ENCODE assay signal across 11 mouse cellular contexts in the genomic region with DNA sequence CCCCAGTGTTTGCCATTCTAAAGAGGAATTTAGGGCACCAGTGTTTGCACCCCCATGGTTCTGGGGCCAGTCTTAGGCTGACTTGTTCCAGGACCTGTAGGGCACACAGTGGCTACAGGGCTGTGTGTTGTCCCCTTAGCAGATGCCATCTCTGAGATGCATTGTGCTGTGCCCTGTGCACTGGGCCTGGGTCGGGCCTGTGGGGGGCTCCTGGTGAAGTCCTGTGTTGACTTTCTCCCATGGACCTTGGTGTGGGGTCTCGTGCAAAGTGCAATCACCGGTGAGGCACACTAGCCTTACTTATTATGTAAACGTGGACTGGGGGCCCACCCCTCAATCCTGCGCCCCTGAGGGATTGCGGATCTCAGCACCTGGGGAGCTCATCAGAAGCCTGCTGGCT. TPM values are rescaled to one million over a fixed set of nuclear protein-coding genes. Genes with fewer than 3 reads are reported as not detected.
A peak's percentile ranks its signal among the peaks of the same experiment; 100 is the strongest.
DNase-seq lines count a peak whose midpoint lies in the region; ATAC-seq and TF ChIP-seq lines count a peak whose summit lies in the region.
"Had no signal": no experiment of that assay in that cellular context is flagged by ENCODE, and none has a peak within 500 bp of the region (broad histone marks: within the 10 kb centered on the region; RNA-seq: fewer than 3 reads in every experiment).

No protein-coding gene starts in this region.

- H3K4me3 ChIP-seq in forebrain, embryonic 14.5 days (ENCODE audit: low read depth, low read length) = no peak overlapping the region
- H3K4me3 ChIP-seq in forebrain, postnatal 0 days (ENCODE audit: low read depth, low read length) = no peak overlapping the region
- peak overlapping the region; percentile 0; the same call in 1 of the 2 replicates for H3K4me3 ChIP-seq in left cerebral cortex, adult 2 months
- H3K4me3 ChIP-seq in hindbrain, embryonic 16.5 days (ENCODE audit: low read length) = no peak overlapping the region
- no peak overlapping the region for H3K4me3 ChIP-seq in midbrain, embryonic 16.5 days (ENCODE audit: low read depth, low read length)

- intact Hi-C loops in left cerebral cortex, adult 2 months (cut with DNase I) = loop anchor here (2.0 kb wide), 1 partner anchor 42 kb away; no protein-coding TSS in a partner anchor

- no peak for DNase-seq in forebrain, embryonic 14.5 days (ENCODE audit: low spot score)
- no peak for DNase-seq in forebrain, postnatal 0 days
- DNase-seq in left cerebral cortex, adult 2 months (ENCODE audit: extremely low spot score in 1 of 2, low spot score in 2 of 2) = no peak
- DNase-seq in left cerebral cortex, adult 8-10 months (ENCODE audit: low spot score in 2 of 2) = no peak
- DNase-seq in left cerebral cortex, adult 9 months (ENCODE audit: low spot score in 2 of 2) = no peak
- DNase-seq in ovary, adult 18-20 months (ENCODE audit: low spot score) = no peak
- DNase-seq: B cell, adult 2 months; right cerebral cortex, adult 18-20 months; thymus, adult 18-20 months had no signal

- peaks cover 8% of the 10 kb centered on the region; the same call in 1 of the 2 replicates for H3K27me3 ChIP-seq in forebrain, embryonic 14.5 days (replicated peaks; ENCODE audit: control insufficient read depth, insufficient read depth, low read length)
- H3K27me3 ChIP-seq in forebrain, postnatal 0 days (ENCODE audit: insufficient read depth, low read length) = no peaks in the 10 kb centered on the region
- H3K27me3 ChIP-seq in hindbrain, embryonic 16.5 days (replicated peaks; ENCODE audit: control insufficient read depth, insufficient read depth, low read length) = peaks cover 10% of the 10 kb centered on the region; the same call in 1 of the 2 replicates
- peaks cover 6% of the 10 kb centered on the region for H3K27me3 ChIP-seq in midbrain, embryonic 16.5 days (ENCODE audit: control insufficient read depth, insufficient read depth, low read depth, low read length)

- no peak for ATAC-seq in forebrain, embryonic 14.5 days
- ATAC-seq in forebrain, postnatal 0 days = no peak
- ATAC-seq in hindbrain, embryonic 16.5 days = no peak
- ATAC-seq in midbrain, embryonic 16.5 days = no peak

- H3K4me1 ChIP-seq in forebrain, embryonic 14.5 days (ENCODE audit: control insufficient read depth, insufficient read depth, low read length) = peaks cover 19% of the 10 kb centered on the region; the same call in 1 of the 2 replicates
- peaks cover 5% of the 10 kb centered on the region for H3K4me1 ChIP-seq in forebrain, postnatal 0 days (ENCODE audit: insufficient read depth)
- H3K4me1 ChIP-seq in hindbrain, embryonic 16.5 days (ENCODE audit: control insufficient read depth, insufficient read depth, low read depth, low read length) = peaks cover 40% of the 10 kb centered on the region
- H3K4me1 ChIP-seq in midbrain, embryonic 16.5 days (ENCODE audit: control insufficient read depth, insufficient read depth, low read length) = peaks cover 33% of the 10 kb centered on the region

- H3K27ac ChIP-seq in forebrain, embryonic 14.5 days (ENCODE audit: low read depth, low read length) = no peak overlapping the region
- H3K27ac ChIP-seq in forebrain, postnatal 0 days (ENCODE audit: low read depth, low read length) = no peak overlapping the region
- H3K27ac ChIP-seq in left cerebral cortex, adult 2 months = no peak overlapping the region
- H3K27ac ChIP-seq in hindbrain, embryonic 16.5 days (ENCODE audit: low read depth, low read length) = no peak overlapping the region
- H3K27ac ChIP-seq in midbrain, embryonic 16.5 days (ENCODE audit: low read length) = no peak overlapping the region

- peaks cover 41% of the 10 kb centered on the region for H3K36me3 ChIP-seq in forebrain, embryonic 14.5 days (ENCODE audit: control insufficient read depth, insufficient read depth, low read length)
- peaks cover 37% of the 10 kb centered on the region for H3K36me3 ChIP-seq in forebrain, postnatal 0 days (ENCODE audit: insufficient read depth)
- peaks cover 16% of the 10 kb centered on the region for H3K36me3 ChIP-seq in hindbrain, embryonic 16.5 days (ENCODE audit: control insufficient read depth, insufficient read depth, low read length)
- peaks cover 14% of the 10 kb centered on the region; the same call in 1 of the 2 replicates for H3K36me3 ChIP-seq in midbrain, embryonic 16.5 days (ENCODE audit: control insufficient read depth, insufficient read depth, low read length)

- H3K9me3 ChIP-seq in forebrain, embryonic 14.5 days (replicated peaks; ENCODE audit: control insufficient read depth, low read length) = no peaks in the 10 kb centered on the region
- no peaks in the 10 kb centered on the region for H3K9me3 ChIP-seq in forebrain, postnatal 0 days (ENCODE audit: low read length)
- no peaks in the 10 kb centered on the region for H3K9me3 ChIP-seq in hindbrain, embryonic 16.5 days (ENCODE audit: control insufficient read depth, low read length)
- H3K9me3 ChIP-seq in midbrain, embryonic 16.5 days (replicated peaks; ENCODE audit: control insufficient read depth, low read length, poor library complexity, severe bottlenecking) = no peaks in the 10 kb centered on the region

- 0 out of 2 replicates have a peak overlapping the region, but pooled peaks have one; percentile 25 for H3K9ac ChIP-seq in forebrain, embryonic 14.5 days (ENCODE audit: low read length)
- H3K9ac ChIP-seq in forebrain, postnatal 0 days = no peak overlapping the region
- peak overlapping the region; percentile 14; the same call in 1 of the 2 replicates for H3K9ac ChIP-seq in hindbrain, embryonic 16.5 days (ENCODE audit: low read depth, low read length)
- H3K9ac ChIP-seq in midbrain, embryonic 16.5 days (ENCODE audit: low read depth, low read length) = no peak overlapping the region

- 72% methylated on average over 6 of the region's 6 CpGs for WGBS in forebrain, embryonic 14.5 days
- 71% methylated on average over 6 of the region's 6 CpGs for WGBS in forebrain, postnatal 0 days
- WGBS in hindbrain, embryonic 16.5 days = 75% methylated on average over 6 of the region's 6 CpGs
- 78% methylated on average over 6 of the region's 6 CpGs for WGBS in midbrain, embryonic 16.5 days

- TF ChIP-seq CTCF in forebrain, postnatal 0 days (IDR thresholded peaks at IDR 0.05; ENCODE audit: low read depth) = no peak
- no peak for TF ChIP-seq CTCF in left cerebral cortex, adult 2 months (IDR thresholded peaks at IDR 0.05)

- no peak overlapping the region for H3K4me2 ChIP-seq in forebrain, embryonic 14.5 days (ENCODE audit: low read length)
- no peak overlapping the region for H3K4me2 ChIP-seq in forebrain, postnatal 0 days (ENCODE audit: low read depth)
- H3K4me2 ChIP-seq in hindbrain, embryonic 16.5 days (ENCODE audit: low read length) = peak overlapping the region; percentile 15; the same call in 1 of the 2 replicates
- H3K4me2 ChIP-seq in midbrain, embryonic 16.5 days (ENCODE audit: low read length) = peak overlapping the region; percentile 3; the same call in 1 of the 2 replicates

RNA-seq across cellular contexts. Expression of a gene that starts 3.1 kb away (rescaled TPM):
- 415 and 532 TPM in 2 replicates for polyA plus RNA-seq in forebrain, embryonic 14.5 days (2014; fragmentation: Nextera tagmentation; extraction: Ambion mirVana)
- total RNA-seq in forebrain, postnatal 0 days (2014; rRNA removed) = 450 and 455 TPM in 2 replicates
- polyA plus RNA-seq in forebrain, postnatal 0 days (2015; fragmentation: Nextera tagmentation; extraction: Ambion mirVana) = 752 and 802 TPM in 2 replicates
- total RNA-seq in left cerebral cortex, adult 2 months (2021) = 100 to 1,000 TPM; 637 to 727 TPM
- total RNA-seq in left cerebral cortex, adult 8-10 months (2022) = 100 to 1,000 TPM; 719 to 760 (median 743) TPM
- 457 and 712 TPM in 2 replicates for polyA plus RNA-seq in hindbrain, embryonic 16.5 days (2015; fragmentation: Nextera tagmentation; extraction: Ambion mirVana)
- polyA plus RNA-seq in midbrain, embryonic 16.5 days (2015; fragmentation: Nextera tagmentation; extraction: Ambion mirVana) = 700 and 706 TPM in 2 replicates

RNA-seq across cellular contexts. Expression of a gene that starts 11.9 kb away (rescaled TPM):
- 12.0 and 17.2 TPM in 2 replicates for polyA plus RNA-seq in forebrain, embryonic 14.5 days (2014; fragmentation: Nextera tagmentation; extraction: Ambion mirVana)
- 20.5 and 25.6 TPM in 2 replicates for total RNA-seq in forebrain, postnatal 0 days (2014; rRNA removed)
- polyA plus RNA-seq in forebrain, postnatal 0 days (2015; fragmentation: Nextera tagmentation; extraction: Ambion mirVana) = 21.0 and 30.5 TPM in 2 replicates
- total RNA-seq in left cerebral cortex, adult 2 months (2021) = 10 to 100 TPM; 36.2 to 40.7 TPM
- 10 to 100 TPM; 36.2 to 42.3 (median 39.2) TPM for total RNA-seq in left cerebral cortex, adult 8-10 months (2022)
- 40.9 and 50.2 TPM in 2 replicates for polyA plus RNA-seq in hindbrain, embryonic 16.5 days (2015; fragmentation: Nextera tagmentation; extraction: Ambion mirVana)
- 39.0 and 54.8 TPM in 2 replicates for polyA plus RNA-seq in midbrain, embryonic 16.5 days (2015; fragmentation: Nextera tagmentation; extraction: Ambion mirVana)

RNA-seq across cellular contexts. Expression of a gene that starts 17.4 kb away (rescaled TPM):
- 97.6 and 98.9 TPM in 2 replicates for polyA plus RNA-seq in forebrain, embryonic 14.5 days (2014; fragmentation: Nextera tagmentation; extraction: Ambion mirVana)
- 110 and 114 TPM in 2 replicates for total RNA-seq in forebrain, postnatal 0 days (2014; rRNA removed)
- polyA plus RNA-seq in forebrain, postnatal 0 days (2015; fragmentation: Nextera tagmentation; extraction: Ambion mirVana) = 126 and 133 TPM in 2 replicates
- total RNA-seq in left cerebral cortex, adult 2 months (2021) = 100 to 1,000 TPM; 106 to 110 TPM
- 100 to 1,000 TPM in 3 of 4 experiments, 10 to 100 TPM in 1; 99.3 to 110 (median 101) TPM for total RNA-seq in left cerebral cortex, adult 8-10 months (2022)
- 96.0 and 104 TPM in 2 replicates for polyA plus RNA-seq in hindbrain, embryonic 16.5 days (2015; fragmentation: Nextera tagmentation; extraction: Ambion mirVana)
- polyA plus RNA-seq in midbrain, embryonic 16.5 days (2015; fragmentation: Nextera tagmentation; extraction: Ambion mirVana) = 89.7 and 90.2 TPM in 2 replicates

RNA-seq across cellular contexts. Expression of a gene that starts 38.4 kb away (rescaled TPM):
- polyA plus RNA-seq in forebrain, embryonic 14.5 days (2014; fragmentation: Nextera tagmentation; extraction: Ambion mirVana) = 0.90 and 1.2 TPM in 2 replicates
- total RNA-seq in forebrain, postnatal 0 days (2014; rRNA removed) = 1.3 and 1.5 TPM in 2 replicates
- polyA plus RNA-seq in forebrain, postnatal 0 days (2015; fragmentation: Nextera tagmentation; extraction: Ambion mirVana) = 1.3 and 1.6 TPM in 2 replicates
- total RNA-seq in left cerebral cortex, adult 2 months (2021) = 1 to 10 TPM; 1.3 to 2.8 TPM
- total RNA-seq in left cerebral cortex, adult 8-10 months (2022) = 1 to 10 TPM; 3.4 to 6.1 (median 5.3) TPM
- 0.81 and 1.1 TPM in 2 replicates for polyA plus RNA-seq in hindbrain, embryonic 16.5 days (2015; fragmentation: Nextera tagmentation; extraction: Ambion mirVana)
- 0.80 and 0.87 TPM in 2 replicates for polyA plus RNA-seq in midbrain, embryonic 16.5 days (2015; fragmentation: Nextera tagmentation; extraction: Ambion mirVana)

RNA-seq across cellular contexts. Expression of a gene that starts 38.5 kb away (rescaled TPM):
- polyA plus RNA-seq in forebrain, embryonic 14.5 days (2014; fragmentation: Nextera tagmentation; extraction: Ambion mirVana) = 2.4 and 2.5 TPM in 2 replicates
- 8.7 and 14.1 TPM in 2 replicates for total RNA-seq in forebrain, postnatal 0 days (2014; rRNA removed)
- polyA plus RNA-seq in forebrain, postnatal 0 days (2015; fragmentation: Nextera tagmentation; extraction: Ambion mirVana) = 4.2 and 5.1 TPM in 2 replicates
- total RNA-seq in left cerebral cortex, adult 2 months (2021) = 10 to 100 TPM; 10.3 to 12.9 TPM
- 10 to 100 TPM; 10.3 to 17.2 (median 14.0) TPM for total RNA-seq in left cerebral cortex, adult 8-10 months (2022)
- 9.0 and 9.2 TPM in 2 replicates for polyA plus RNA-seq in hindbrain, embryonic 16.5 days (2015; fragmentation: Nextera tagmentation; extraction: Ambion mirVana)
- 4.3 and 5.2 TPM in 2 replicates for polyA plus RNA-seq in midbrain, embryonic 16.5 days (2015; fragmentation: Nextera tagmentation; extraction: Ambion mirVana)

Comparison
In these comparisons a context has a peak if more than half of its experiments do, and no peak if none do; other contexts are left out.
1. H3K9ac ChIP-seq: peak in forebrain, embryonic 14.5 days (single experiment) and hindbrain, embryonic 16.5 days (single experiment); none in forebrain, postnatal 0 days (single experiment) and midbrain, embryonic 16.5 days (single experiment).
2. H3K4me2 ChIP-seq: peak in hindbrain, embryonic 16.5 days (single experiment) and midbrain, embryonic 16.5 days (single experiment); none in forebrain, embryonic 14.5 days (single experiment) and forebrain, postnatal 0 days (single experiment).